Mouse (Mus musculus): ENCODE measurements around the gene Gm6309. TPM values are rescaled to one million over a fixed set of nuclear protein-coding genes. Genes with fewer than 3 reads are reported as not detected.
"Not testable (repeated sequence)": the region's sequence is repeated elsewhere in the genome, so short reads cannot be mapped to it uniquely, and the experiment has no call there.

Gene Gm6309
- not detected in 2 replicates for polyA plus RNA-seq (2015; fragmentation: Nextera tagmentation; extraction: Ambion mirVana)

DNA sequence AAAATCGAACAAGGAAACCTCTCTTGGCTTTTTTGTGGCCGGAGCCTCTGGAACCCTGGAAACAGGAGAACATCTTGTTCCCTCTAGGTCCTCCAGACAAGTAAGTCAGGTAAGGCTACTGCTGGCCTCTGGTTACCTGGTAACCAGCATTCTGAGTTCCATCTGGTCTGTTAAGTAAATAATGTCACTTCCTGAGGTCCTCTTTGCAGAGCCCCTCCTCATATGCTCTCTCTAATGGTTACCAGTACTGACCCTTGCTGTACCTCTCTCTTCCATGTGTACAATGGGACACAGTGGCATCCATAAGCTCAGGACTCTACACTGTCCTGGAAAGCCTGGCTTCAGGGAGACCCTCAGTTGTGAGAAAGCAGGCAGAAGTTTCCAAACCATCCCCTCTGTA lies at the start of gene Gm6309:
Gene Gm6309, minus strand, starts transcription at position 101 of the 400 bp plus-strand sequence.
- H3K9ac ChIP-seq; H3K36me3 ChIP-seq (replicated peaks); H3K9me3 ChIP-seq; H3K4me1 ChIP-seq; H3K4me2 ChIP-seq; H3K27me3 ChIP-seq (replicated peaks); H3K4me3 ChIP-seq; H3K27ac ChIP-seq; ATAC-seq (replicated peaks): not testable (repeated sequence)
- WGBS: 79% methylated on average over 2 of the region's 2 CpGs

DNA sequence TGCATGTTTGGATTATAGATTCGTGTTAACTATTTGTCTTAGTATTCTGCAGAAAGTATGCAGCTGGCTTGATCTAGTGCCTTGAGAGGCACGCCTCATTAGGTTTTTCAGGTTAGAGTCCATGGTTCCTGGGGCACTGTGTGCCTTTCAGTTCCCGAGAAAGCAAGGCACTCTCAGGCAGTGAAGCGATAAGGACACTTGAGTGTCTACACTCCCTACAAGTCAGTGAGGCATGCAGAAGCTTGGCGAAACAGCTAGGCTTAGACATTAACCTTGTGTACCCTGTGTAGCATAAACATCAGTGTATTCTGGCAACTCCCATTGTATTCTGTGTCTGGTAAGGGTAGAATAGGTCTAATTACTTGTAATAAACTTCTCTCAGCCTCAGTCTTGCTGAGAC lies 35.0 kb upstream of the Gm6309 start:
- 96% methylated on average over 5 of the region's 5 CpGs for WGBS
- no peak for ATAC-seq (replicated peaks)

GRCm38 (mm10) chr5:146203921-146204320 lies 33.4 kb upstream of the Gm6309 start:
- Histone ChIP-seq H3K4me1 (no peaks in the 10 kb centered on the region), H3K4me2 (no peak overlapping the region), H3K9me3 (no peaks in the 10 kb centered on the region), H3K36me3 (replicated peaks) (peaks cover 64% of the 10 kb centered on the region), H3K4me3 (no peak overlapping the region), H3K9ac (no peak overlapping the region), H3K27me3 (replicated peaks) (no peaks in the 10 kb centered on the region), H3K27ac (no peak overlapping the region)
- ATAC-seq (replicated peaks): no peak
- 96% methylated on average over 2 of the region's 2 CpGs for WGBS

More for the DNA sequence above, 35.0 kb upstream of the Gm6309 start:
- no peak overlapping the region for H3K9ac ChIP-seq
- H3K4me1 ChIP-seq: no peaks in the 10 kb centered on the region
- H3K27ac ChIP-seq: no peak overlapping the region
- H3K9me3 ChIP-seq: no peaks in the 10 kb centered on the region
- peaks cover 67% of the 10 kb centered on the region for H3K36me3 ChIP-seq (replicated peaks)
- H3K4me3 ChIP-seq: no peak overlapping the region
- H3K4me2 ChIP-seq: no peak overlapping the region
- no peaks in the 10 kb centered on the region for H3K27me3 ChIP-seq (replicated peaks)

DNA sequence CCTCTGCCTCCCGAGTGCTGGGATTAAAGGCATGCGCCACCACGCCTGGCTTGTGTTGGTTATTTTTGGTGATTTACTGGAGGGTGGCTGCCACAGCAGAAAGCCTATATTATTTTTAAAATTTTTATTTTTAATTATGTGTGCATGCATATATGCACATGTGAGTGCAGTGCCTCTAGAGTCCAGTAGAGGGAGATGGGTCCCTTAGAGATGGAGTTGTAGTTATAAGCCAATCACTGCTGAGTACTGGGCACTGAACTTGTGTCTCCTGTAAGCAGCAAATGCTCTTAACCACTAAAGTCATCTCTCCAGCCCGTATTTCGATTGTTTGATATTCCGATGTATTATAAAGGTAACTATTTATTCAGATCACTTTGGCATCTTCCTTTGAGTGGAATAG lies 30.1 kb upstream of the Gm6309 start:
- Histone ChIP-seq H3K4me3 (no peak overlapping the region), H3K4me2 (no peak overlapping the region), H3K36me3 (replicated peaks) (peaks cover 41% of the 10 kb centered on the region), H3K4me1 (no peaks in the 10 kb centered on the region), H3K27me3 (replicated peaks) (no peaks in the 10 kb centered on the region), H3K27ac (no peak overlapping the region), H3K9me3 (no peaks in the 10 kb centered on the region), H3K9ac (no peak overlapping the region)
- no peak for ATAC-seq (replicated peaks)
- WGBS: 97% methylated on average over 6 of the region's 6 CpGs

DNA sequence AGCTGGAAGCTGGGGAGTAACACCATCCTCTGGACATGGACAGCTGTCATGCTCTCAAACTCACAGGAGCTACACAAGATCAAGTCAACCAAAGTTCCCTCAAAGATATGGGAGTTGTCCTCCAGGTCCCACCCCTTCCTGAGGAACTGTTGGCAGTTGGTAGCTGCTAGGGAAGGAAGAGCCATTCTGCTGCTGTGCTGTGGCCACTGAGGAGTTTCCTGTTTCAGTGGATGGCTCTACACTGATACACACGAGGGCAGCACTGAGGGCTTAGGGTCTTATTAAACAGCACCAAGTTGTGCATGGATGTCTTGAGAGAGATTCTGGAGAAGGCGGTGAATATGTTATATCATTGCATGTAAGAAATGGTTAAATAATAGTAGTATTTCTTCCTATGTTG lies 29.0 kb upstream of the Gm6309 start:
- no peak overlapping the region for H3K4me2 ChIP-seq
- H3K4me3 ChIP-seq: no peak overlapping the region
- no peaks in the 10 kb centered on the region for H3K9me3 ChIP-seq
- no peaks in the 10 kb centered on the region for H3K4me1 ChIP-seq
- 86% methylated on average over 2 of the region's 2 CpGs for WGBS
- no peak overlapping the region for H3K27ac ChIP-seq
- no peak for ATAC-seq (replicated peaks)
- H3K36me3 ChIP-seq (replicated peaks): peaks cover 31% of the 10 kb centered on the region
- no peak overlapping the region for H3K9ac ChIP-seq
- H3K27me3 ChIP-seq (replicated peaks): no peaks in the 10 kb centered on the region

- no peak overlapping the region for H3K27ac ChIP-seq
- no peaks in the 10 kb centered on the region for H3K4me1 ChIP-seq
- no peak overlapping the region for H3K4me2 ChIP-seq
- H3K9ac ChIP-seq: no peak overlapping the region
- no peaks in the 10 kb centered on the region for H3K27me3 ChIP-seq (replicated peaks)
- H3K36me3 ChIP-seq (replicated peaks): peaks cover 27% of the 10 kb centered on the region
- H3K9me3 ChIP-seq: no peaks in the 10 kb centered on the region
- H3K4me3 ChIP-seq: no peak overlapping the region
- no peak for ATAC-seq (replicated peaks)
Observed at GRCm38 (mm10) chr5:146199073-146199472, 28.6 kb upstream of the Gm6309 start.

GRCm38 (mm10) chr5:146193360-146193759 lies 22.8 kb upstream of the Gm6309 start:
- no peak for ATAC-seq (replicated peaks)
- Histone ChIP-seq H3K9me3 (no peaks in the 10 kb centered on the region), H3K9ac (no peak overlapping the region), H3K27ac (no peak overlapping the region), H3K4me1 (no peaks in the 10 kb centered on the region), H3K36me3 (replicated peaks) (peaks cover 3% of the 10 kb centered on the region; the same call in 1 of the 2 replicates), H3K27me3 (replicated peaks) (no peaks in the 10 kb centered on the region), H3K4me3 (no peak overlapping the region), H3K4me2 (no peak overlapping the region)
- WGBS: 85% methylated on average over 8 of the region's 8 CpGs

DNA sequence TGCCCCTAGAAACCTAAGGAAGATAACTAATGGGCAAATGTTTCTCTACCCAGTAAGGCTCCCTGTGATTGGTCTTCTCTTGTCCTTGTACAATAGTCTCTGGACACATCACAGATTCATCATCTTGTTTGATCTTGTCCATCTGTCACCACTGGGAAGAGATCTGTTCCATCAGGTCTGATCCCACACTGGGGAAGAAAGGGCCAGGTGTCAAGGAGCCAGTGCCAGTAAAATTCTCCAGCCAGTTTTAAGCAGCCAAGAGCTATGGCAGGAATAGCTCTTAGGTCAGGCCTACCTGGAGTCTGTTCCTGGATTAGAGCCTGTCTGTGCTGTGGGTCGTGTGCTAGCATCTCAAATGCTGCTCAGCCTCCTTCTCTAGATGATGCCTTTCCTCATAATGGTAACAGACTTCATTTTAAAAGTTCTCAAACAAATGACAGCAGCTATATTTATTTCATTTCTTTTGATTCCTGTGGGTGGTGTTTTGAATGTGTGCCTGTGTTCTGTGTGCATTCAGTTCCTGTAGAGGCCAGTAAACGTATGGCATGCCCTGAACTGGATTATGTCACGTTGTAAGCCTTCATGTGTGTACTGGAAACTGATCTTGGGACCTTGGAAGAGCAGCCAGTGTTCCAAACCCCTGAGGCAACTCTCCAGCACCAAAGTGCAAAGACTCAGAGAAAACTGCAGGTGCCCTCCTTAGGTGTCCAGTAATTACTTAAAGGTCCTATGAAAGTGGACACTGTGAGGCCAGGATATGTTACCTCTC lies 20.2 kb upstream of the Gm6309 start:
- ATAC-seq (replicated peaks): no peak
- no peak overlapping the region for H3K27ac ChIP-seq
- H3K9me3 ChIP-seq: no peaks in the 10 kb centered on the region
- no peaks in the 10 kb centered on the region for H3K36me3 ChIP-seq (replicated peaks)
- no peak overlapping the region for H3K4me3 ChIP-seq
- H3K4me2 ChIP-seq: no peak overlapping the region
- 64% methylated on average over 3 of the region's 3 CpGs for WGBS
- H3K9ac ChIP-seq: no peak overlapping the region
- H3K4me1 ChIP-seq: no peaks in the 10 kb centered on the region
- H3K27me3 ChIP-seq (replicated peaks): no peaks in the 10 kb centered on the region

- H3K4me2 ChIP-seq: no peak overlapping the region
- H3K27ac ChIP-seq: no peak overlapping the region
- 64% methylated on average over 4 of the region's 4 CpGs for WGBS
- H3K27me3 ChIP-seq (replicated peaks): no peaks in the 10 kb centered on the region
- no peak overlapping the region for H3K9ac ChIP-seq
- H3K4me3 ChIP-seq: no peak overlapping the region
- no peaks in the 10 kb centered on the region for H3K36me3 ChIP-seq (replicated peaks)
- ATAC-seq (replicated peaks): no peak
- no peaks in the 10 kb centered on the region for H3K9me3 ChIP-seq
- no peaks in the 10 kb centered on the region for H3K4me1 ChIP-seq
Observed at GRCm38 (mm10) chr5:146190093-146190492, 19.6 kb upstream of the Gm6309 start.

- Histone ChIP-seq H3K36me3 (replicated peaks) (no peaks in the 10 kb centered on the region), H3K4me3 (no peak overlapping the region), H3K27ac (no peak overlapping the region), H3K9me3 (no peaks in the 10 kb centered on the region), H3K4me1 (no peaks in the 10 kb centered on the region), H3K27me3 (replicated peaks) (no peaks in the 10 kb centered on the region), H3K4me2 (no peak overlapping the region), H3K9ac (no peak overlapping the region)
- WGBS: 88% methylated on average over 7 of the region's 7 CpGs
- no peak for ATAC-seq (replicated peaks)
Observed at GRCm38 (mm10) chr5:146188712-146189111, 18.2 kb upstream of the Gm6309 start.

- no peak overlapping the region for H3K4me2 ChIP-seq
- no peak overlapping the region for H3K4me3 ChIP-seq
- no peaks in the 10 kb centered on the region for H3K27me3 ChIP-seq (replicated peaks)
- no peaks in the 10 kb centered on the region for H3K36me3 ChIP-seq (replicated peaks)
- H3K4me1 ChIP-seq: no peaks in the 10 kb centered on the region
- no peak overlapping the region for H3K27ac ChIP-seq
- WGBS: 88% methylated on average over 1 of the region's 1 CpGs
- H3K9me3 ChIP-seq: no peaks in the 10 kb centered on the region
- no peak overlapping the region for H3K9ac ChIP-seq
- ATAC-seq (replicated peaks): no peak
Observed at GRCm38 (mm10) chr5:146188144-146188543, 17.6 kb upstream of the Gm6309 start.

DNA sequence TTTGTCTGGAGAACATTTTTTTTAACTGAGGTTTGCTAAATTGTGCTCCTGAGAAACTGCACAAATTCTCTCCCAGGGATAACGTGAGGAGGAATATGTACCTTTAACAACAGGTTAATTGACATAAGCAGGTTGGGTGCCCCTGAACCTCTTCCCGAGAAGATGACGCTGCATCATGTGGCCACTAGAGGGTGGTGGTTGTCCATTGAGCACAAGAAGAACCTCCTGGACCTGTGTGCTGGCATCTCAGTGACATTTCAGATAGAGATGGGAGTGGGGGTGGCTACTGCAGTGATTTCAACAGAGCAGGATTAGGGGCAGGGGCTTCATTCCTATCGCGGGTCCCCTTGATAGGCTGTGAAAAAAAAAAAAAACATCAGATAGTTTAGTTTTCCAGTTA lies 16.9 kb upstream of the Gm6309 start:
- H3K4me3 ChIP-seq; H3K4me2 ChIP-seq; H3K36me3 ChIP-seq (replicated peaks); H3K27me3 ChIP-seq (replicated peaks); H3K27ac ChIP-seq; H3K4me1 ChIP-seq; H3K9ac ChIP-seq; ATAC-seq (replicated peaks); H3K9me3 ChIP-seq: not testable (repeated sequence)
- 42% methylated on average over 5 of the region's 5 CpGs for WGBS

GRCm38 (mm10) chr5:146185204-146185603 lies 14.7 kb upstream of the Gm6309 start, which contains the start of gene 1700001J03Rik:
1700001J03Rik (minus strand) TSS chr5:146185304.
- ATAC-seq (replicated peaks); H3K27me3 ChIP-seq (replicated peaks); H3K27ac ChIP-seq; H3K9me3 ChIP-seq; H3K4me2 ChIP-seq; H3K9ac ChIP-seq; H3K4me1 ChIP-seq; H3K4me3 ChIP-seq; H3K36me3 ChIP-seq (replicated peaks): not testable (repeated sequence)
- WGBS: 78% methylated on average over 4 of the region's 4 CpGs

All from midbrain, embryonic 15.5 days (tissue).